Mouse (Mus musculus): ENCODE results near the gene Zfp219. TPM values are rescaled to one million over a fixed set of nuclear protein-coding genes. Genes with fewer than 3 reads are reported as not detected.
A peak's percentile ranks its signal among the peaks of the same experiment; 100 is the strongest.
"Not testable (repeated sequence)": the region's sequence is repeated elsewhere in the genome, so short reads cannot be mapped to it uniquely, and the experiment has no call there.

Gene Zfp219
- polyA plus RNA-seq, 1 experiment = 25.9 TPM

DNA sequence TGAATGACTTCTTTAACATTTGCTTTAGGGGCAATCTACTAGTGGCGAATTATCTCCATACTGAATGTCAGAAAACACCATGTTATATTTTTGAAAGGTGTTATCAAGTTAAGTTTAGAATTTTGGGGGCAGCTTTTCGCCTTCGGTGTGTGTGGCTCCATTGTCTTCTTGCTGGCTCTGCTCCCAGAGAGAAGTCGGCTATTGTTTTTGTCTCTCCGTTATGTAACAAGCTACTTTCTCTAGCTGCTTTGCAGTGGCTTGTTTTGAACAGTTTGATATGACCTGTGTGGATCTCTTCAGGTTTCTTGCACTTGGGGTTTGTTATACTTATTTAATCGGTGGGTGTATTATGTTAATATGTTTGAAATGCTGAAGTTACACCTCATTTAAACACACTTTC is 22.9 kb upstream of the Zfp219 start:
- WGBS = 55% methylated on average over 6 of the region's 6 CpGs
- Histone ChIP-seq H3K4me3 (replicated peaks; ENCODE audit: control insufficient read depth, low read depth, low read length) (no peak overlapping the region), H3K27ac (ENCODE audit: control insufficient read depth, insufficient read depth, low read depth, low read length, poor library complexity) (no peak overlapping the region), H3K4me1 (ENCODE audit: control insufficient read depth, insufficient read depth, low read length) (no peaks in the 10 kb centered on the region)
- TF ChIP-seq CTCF (IDR thresholded peaks at IDR 0.05; ENCODE audit: control insufficient read depth, insufficient read depth, low read length) (no peak), POLR2A (IDR thresholded peaks at IDR 0.05; ENCODE audit: borderline replicate concordance, control insufficient read depth, low read depth, low read length) (no peak)

DNA sequence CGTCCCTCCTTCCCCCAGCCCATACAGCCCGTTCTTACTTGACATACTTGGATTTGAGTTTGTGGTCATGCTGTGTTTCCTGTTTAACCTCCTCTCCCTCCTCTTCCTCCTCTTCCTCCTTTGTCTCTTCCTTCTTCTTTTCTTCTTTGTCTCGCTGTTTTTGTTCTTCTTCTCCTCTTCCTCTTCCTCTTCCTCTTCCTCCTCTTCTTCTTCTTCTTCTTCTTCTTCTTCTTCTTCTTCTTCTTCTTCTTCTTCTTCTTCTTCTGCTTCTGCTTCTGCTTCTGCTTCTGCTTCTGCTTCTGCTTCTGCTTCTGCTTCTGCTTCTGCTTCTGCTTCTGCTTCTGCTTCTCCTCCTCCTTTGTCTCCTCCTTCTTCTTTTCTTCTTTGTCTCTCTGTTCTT is 21.8 kb upstream of the Zfp219 start, which contains the start of gene Olfr221:
Gene Olfr221 (minus strand): TSS at position 101 of the 400 bp plus-strand sequence.
- H3K4me3 ChIP-seq (replicated peaks; ENCODE audit: control insufficient read depth, low read depth, low read length); H3K27ac ChIP-seq (ENCODE audit: control insufficient read depth, insufficient read depth, low read depth, low read length, poor library complexity); H3K4me1 ChIP-seq (ENCODE audit: control insufficient read depth, insufficient read depth, low read length): not testable (repeated sequence)
- 5% methylated on average over 3 of the region's 3 CpGs for WGBS

DNA sequence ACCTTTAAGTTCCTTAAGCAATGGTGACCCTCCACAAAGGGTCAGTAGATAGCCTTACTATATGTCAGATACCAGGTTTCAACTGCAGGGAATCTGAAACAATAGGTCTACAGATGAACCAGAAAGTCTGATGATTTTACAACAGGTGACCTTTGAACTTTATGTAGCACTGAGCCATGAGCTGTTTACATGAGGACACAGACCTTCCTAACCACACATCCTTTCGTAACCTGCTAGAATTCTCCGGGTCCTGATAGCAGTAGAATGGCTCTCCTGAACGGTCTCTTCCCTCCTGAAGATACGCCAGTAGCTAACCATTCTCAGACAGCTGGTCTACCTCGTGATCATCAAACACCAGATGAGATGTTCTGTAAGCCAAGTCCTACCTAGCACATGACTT is 18.8 kb upstream of the Zfp219 start:
- TF ChIP-seq POLR2A (IDR thresholded peaks at IDR 0.05; ENCODE audit: borderline replicate concordance, control insufficient read depth, low read depth, low read length) = no peak
- TF ChIP-seq CTCF (IDR thresholded peaks at IDR 0.05; ENCODE audit: control insufficient read depth, insufficient read depth, low read length) = no peak
- 62% methylated on average over 5 of the region's 5 CpGs for WGBS
- Histone ChIP-seq H3K4me1 (ENCODE audit: control insufficient read depth, insufficient read depth, low read length) (no peaks in the 10 kb centered on the region), H3K27ac (ENCODE audit: control insufficient read depth, insufficient read depth, low read depth, low read length, poor library complexity) (no peak overlapping the region), H3K4me3 (replicated peaks; ENCODE audit: control insufficient read depth, low read depth, low read length) (no peak overlapping the region)

DNA sequence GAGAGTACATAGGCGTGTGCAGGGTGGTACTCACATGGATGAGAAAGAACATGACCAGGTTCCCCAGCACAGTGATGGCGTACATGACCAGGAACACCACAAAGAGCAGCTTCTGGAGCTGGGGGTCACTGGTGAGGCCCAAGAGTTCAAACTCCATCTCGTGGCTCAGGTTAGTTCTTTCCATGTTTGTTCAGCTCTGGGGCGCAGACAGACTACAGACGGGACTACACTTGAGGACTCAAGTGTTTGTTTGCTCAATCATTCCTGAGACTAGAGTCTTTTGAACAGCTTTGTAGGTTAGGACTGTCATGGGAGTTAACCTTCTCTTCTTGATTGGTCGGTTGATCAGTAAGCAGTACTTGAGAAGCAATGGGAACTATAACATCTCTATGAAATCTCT is 15.4 kb upstream of the Zfp219 start:
- no peak for TF ChIP-seq POLR2A (IDR thresholded peaks at IDR 0.05; ENCODE audit: borderline replicate concordance, control insufficient read depth, low read depth, low read length)
- Histone ChIP-seq H3K4me1 (ENCODE audit: control insufficient read depth, insufficient read depth, low read length) (no peaks in the 10 kb centered on the region), H3K4me3 (replicated peaks; ENCODE audit: control insufficient read depth, low read depth, low read length) (no peak overlapping the region), H3K27ac (ENCODE audit: control insufficient read depth, insufficient read depth, low read depth, low read length, poor library complexity) (no peak overlapping the region)
- WGBS = 92% methylated on average over 6 of the region's 6 CpGs

DNA sequence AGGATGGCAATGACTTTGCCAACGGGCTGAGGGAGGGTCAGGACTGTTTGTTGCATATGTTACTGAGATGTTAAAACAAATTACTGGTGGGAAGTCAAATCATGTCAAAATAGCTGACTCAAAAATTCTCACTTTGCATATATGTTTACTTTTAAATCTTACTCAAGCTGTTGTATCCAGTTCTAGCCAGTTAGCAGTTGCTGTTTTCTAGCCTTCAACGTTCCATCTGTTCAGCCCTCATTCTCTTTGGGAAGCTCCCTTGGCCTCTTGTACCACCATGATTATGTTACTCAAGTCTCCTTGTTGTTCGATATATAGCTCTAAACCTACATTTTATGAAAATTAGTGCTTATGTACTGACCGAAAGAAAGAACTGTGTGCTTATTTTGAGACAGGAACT is 5.8 kb upstream of the Zfp219 start:
- TF ChIP-seq CTCF (IDR thresholded peaks at IDR 0.05; ENCODE audit: control insufficient read depth, insufficient read depth, low read length) (no peak), POLR2A (IDR thresholded peaks at IDR 0.05; ENCODE audit: borderline replicate concordance, control insufficient read depth, low read depth, low read length) (no peak)
- Histone ChIP-seq H3K4me1 (ENCODE audit: control insufficient read depth, insufficient read depth, low read length) (no peaks in the 10 kb centered on the region; the same call in 1 of the 2 replicates), H3K4me3 (replicated peaks; ENCODE audit: control insufficient read depth, low read depth, low read length) (no peak overlapping the region), H3K27ac (ENCODE audit: control insufficient read depth, insufficient read depth, low read depth, low read length, poor library complexity) (no peak overlapping the region)
- WGBS = 82% methylated on average over 4 of the region's 4 CpGs

DNA sequence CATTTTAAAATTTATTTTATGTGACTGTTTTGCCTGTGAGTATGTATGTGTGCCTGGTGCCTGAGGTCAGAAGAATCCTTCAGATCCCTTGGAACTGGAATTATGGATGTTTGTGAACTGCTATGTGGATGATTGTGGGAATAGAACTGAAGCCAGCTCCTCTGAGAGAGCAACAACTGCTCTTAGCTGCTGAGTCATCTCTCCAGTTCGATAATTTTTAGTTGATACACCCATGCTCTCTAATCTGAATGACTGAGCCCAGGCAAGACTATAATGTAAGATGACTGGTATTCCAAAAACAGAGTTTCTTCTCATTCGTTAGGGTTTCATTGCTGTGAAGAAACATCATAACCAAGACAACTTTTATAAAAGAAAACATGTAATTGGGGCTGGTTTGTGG is 3.6 kb upstream of the Zfp219 start:
- Histone ChIP-seq H3K4me1 (ENCODE audit: control insufficient read depth, insufficient read depth, low read length) (peaks cover 1% of the 10 kb centered on the region; the same call in 1 of the 2 replicates), H3K4me3 (replicated peaks; ENCODE audit: control insufficient read depth, low read depth, low read length) (no peak overlapping the region)
- TF ChIP-seq POLR2A (IDR thresholded peaks at IDR 0.05; ENCODE audit: borderline replicate concordance, control insufficient read depth, low read depth, low read length) = no peak
- no peak for TF ChIP-seq CTCF (IDR thresholded peaks at IDR 0.05; ENCODE audit: control insufficient read depth, insufficient read depth, low read length)

DNA sequence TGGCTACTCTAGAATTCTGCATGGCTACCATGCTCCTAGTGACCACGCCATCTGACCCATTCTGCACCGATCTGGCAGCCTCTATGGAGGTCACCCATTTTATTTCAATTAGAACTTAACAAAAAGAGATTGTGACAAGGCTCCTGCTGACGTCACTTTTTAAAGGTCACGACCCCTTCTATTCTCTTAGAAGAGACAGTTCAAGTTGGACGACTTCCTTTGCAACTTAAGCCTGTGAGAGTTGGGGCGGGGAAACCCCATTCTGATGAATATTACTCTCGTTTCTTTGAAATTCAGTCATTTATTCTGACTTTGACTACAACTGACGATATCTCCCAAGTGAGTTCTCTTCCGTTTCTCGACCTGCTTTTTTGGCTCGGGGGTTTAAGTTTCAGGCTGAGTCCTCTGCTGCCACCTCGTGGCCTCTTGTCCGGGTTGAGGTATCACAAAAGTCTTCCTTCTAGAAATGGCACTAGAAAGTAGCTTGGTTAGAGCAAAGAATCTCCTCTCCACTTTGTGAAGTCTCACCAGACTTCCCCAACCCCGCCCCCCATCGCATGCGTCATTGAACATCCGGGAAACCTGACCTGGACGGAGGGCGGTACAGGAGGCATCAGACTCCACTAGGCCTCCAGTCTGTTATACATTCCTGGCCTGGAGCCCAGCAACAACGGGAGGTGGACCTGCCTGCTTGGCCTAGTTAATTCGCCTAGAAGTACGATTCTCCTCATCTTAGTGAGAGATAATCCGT is 2.4 kb upstream of the Zfp219 start:
- Histone ChIP-seq H3K4me3 (replicated peaks; ENCODE audit: control insufficient read depth, low read depth, low read length) (peak overlapping the region; percentile 5), H3K4me1 (ENCODE audit: control insufficient read depth, insufficient read depth, low read length) (peaks cover 1% of the 10 kb centered on the region; the same call in 1 of the 2 replicates), H3K27ac (ENCODE audit: control insufficient read depth, insufficient read depth, low read depth, low read length, poor library complexity) (peak overlapping the region; percentile 59)
- TF ChIP-seq POLR2A (IDR thresholded peaks at IDR 0.05; ENCODE audit: borderline replicate concordance, control insufficient read depth, low read depth, low read length) = no peak
- peak; percentile 80 for TF ChIP-seq CTCF (IDR thresholded peaks at IDR 0.05; ENCODE audit: control insufficient read depth, insufficient read depth, low read length)
- WGBS = 6% methylated on average over 23 of the region's 23 CpGs

More for the DNA sequence above, 3.6 kb upstream of the Zfp219 start:
- no peak overlapping the region for H3K27ac ChIP-seq (ENCODE audit: control insufficient read depth, insufficient read depth, low read depth, low read length, poor library complexity)
- WGBS = 51% methylated on average over 2 of the region's 2 CpGs

DNA sequence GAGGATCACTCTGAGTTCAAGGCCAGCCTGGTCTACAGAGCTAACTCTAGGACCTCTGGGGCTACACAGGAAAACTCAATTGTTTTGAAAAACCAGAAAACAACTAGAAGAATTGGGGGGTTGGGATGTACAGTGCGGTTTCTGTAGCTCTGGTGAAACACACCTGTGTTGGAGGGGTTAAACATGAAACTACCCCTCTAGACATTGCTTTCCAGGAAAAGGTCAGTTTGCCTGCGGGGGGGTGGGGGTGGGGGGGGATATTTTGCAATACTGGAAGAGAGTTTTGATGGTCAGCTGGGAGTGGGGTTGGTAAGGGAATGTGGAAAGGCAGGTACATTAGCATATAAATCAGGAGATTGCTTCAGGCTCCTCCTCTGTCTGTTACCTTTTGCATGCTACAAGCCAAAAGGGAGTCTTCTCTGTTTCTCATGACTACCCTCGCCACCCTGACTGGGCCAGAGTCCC is 1.7 kb upstream of the Zfp219 start:
- TF ChIP-seq CTCF (IDR thresholded peaks at IDR 0.05; ENCODE audit: control insufficient read depth, insufficient read depth, low read length) = no peak
- TF ChIP-seq POLR2A (IDR thresholded peaks at IDR 0.05; ENCODE audit: borderline replicate concordance, control insufficient read depth, low read depth, low read length) = no peak

More for the DNA sequence above, 1.7 kb upstream of the Zfp219 start:
- Histone ChIP-seq H3K4me1 (ENCODE audit: control insufficient read depth, insufficient read depth, low read length) (peaks cover 1% of the 10 kb centered on the region; the same call in 1 of the 2 replicates), H3K27ac (ENCODE audit: control insufficient read depth, insufficient read depth, low read depth, low read length, poor library complexity) (no peak overlapping the region), H3K4me3 (replicated peaks; ENCODE audit: control insufficient read depth, low read depth, low read length) (no peak overlapping the region)
- 57% methylated on average over 3 of the region's 3 CpGs for WGBS

Data from bone marrow, adult 2 months (tissue).